Mouse (Mus musculus) ES-Bruce4 (cell line): ENCODE results near the gene Aldh4a1. TPM values are rescaled to one million over a fixed set of nuclear protein-coding genes. Genes with fewer than 3 reads are reported as not detected.

Experiments
- H3K27ac ChIP-seq: 2 replicates; pipeline ENCODE4 v1.5.1; 2012; ENCODE audit warnings: low read length, inconsistent platforms; ENCODE audit not compliant: insufficient read depth
- H3K27me3 ChIP-seq: 2 replicates; pipeline ENCODE4 v1.6.1; 2012; ENCODE audit warnings: mild to moderate bottlenecking, low read length, inconsistent platforms; ENCODE audit not compliant: control insufficient read depth, poor library complexity, insufficient read depth, severe bottlenecking
- H3K36me3 ChIP-seq: 2 replicates; pipeline ENCODE4 v1.6.1; 2012; ENCODE audit warnings: inconsistent platforms, mild to moderate bottlenecking, low read length, moderate library complexity; ENCODE audit not compliant: control insufficient read depth, poor library complexity, insufficient read depth, severe bottlenecking
- H3K4me1 ChIP-seq: one replicate; pipeline ENCODE4 v1.8.1; 2011; ENCODE audit warnings: low read length; ENCODE audit not compliant: control insufficient read depth, insufficient read depth
- H3K4me3 ChIP-seq: 2 replicates; pipeline ENCODE4 v1.5.1; 2011; ENCODE audit warnings: low read depth, mild to moderate bottlenecking, low read length
- H3K9ac ChIP-seq: 2 replicates; pipeline ENCODE4 v1.6.1; 2012; ENCODE audit warnings: low read depth, mild to moderate bottlenecking, inconsistent platforms; ENCODE audit not compliant: poor library complexity, severe bottlenecking
- H3K9me3 ChIP-seq: replicated peaks from 2 replicates; pipeline ENCODE4 v1.6.1; 2012; ENCODE audit warnings: mild to moderate bottlenecking, low read length, inconsistent platforms; ENCODE audit not compliant: control insufficient read depth, poor library complexity, insufficient read depth, severe bottlenecking
- CTCF ChIP-seq: IDR thresholded peaks from one replicate; pipeline ENCODE4 v1.8.1; 2011; ENCODE audit warnings: low read depth, low read length
- EP300 ChIP-seq: IDR thresholded peaks from 2 replicates; pipeline ENCODE4 v1.6.1; 2011; ENCODE audit warnings: low read depth, low read length; ENCODE audit not compliant: insufficient read depth
- POLR2A ChIP-seq: IDR thresholded peaks from one replicate; pipeline ENCODE4 v1.8.1; 2011; ENCODE audit warnings: low read length; ENCODE audit not compliant: insufficient read depth
- polyA plus RNA-seq: library from polyadenylated mRNA; stranded (reverse); fragments of >200 nt; gene quantifications from 2 replicates; pipeline ENCODE4 v1.2.4, GENCODE M21; 2011; ENCODE audit warnings: low read depth; ENCODE audit not compliant: missing spikeins, insufficient read depth, insufficient read length

Aldh4a1 gene
- polyA plus RNA-seq, 1 experiment = 30.9 TPM

DNA sequence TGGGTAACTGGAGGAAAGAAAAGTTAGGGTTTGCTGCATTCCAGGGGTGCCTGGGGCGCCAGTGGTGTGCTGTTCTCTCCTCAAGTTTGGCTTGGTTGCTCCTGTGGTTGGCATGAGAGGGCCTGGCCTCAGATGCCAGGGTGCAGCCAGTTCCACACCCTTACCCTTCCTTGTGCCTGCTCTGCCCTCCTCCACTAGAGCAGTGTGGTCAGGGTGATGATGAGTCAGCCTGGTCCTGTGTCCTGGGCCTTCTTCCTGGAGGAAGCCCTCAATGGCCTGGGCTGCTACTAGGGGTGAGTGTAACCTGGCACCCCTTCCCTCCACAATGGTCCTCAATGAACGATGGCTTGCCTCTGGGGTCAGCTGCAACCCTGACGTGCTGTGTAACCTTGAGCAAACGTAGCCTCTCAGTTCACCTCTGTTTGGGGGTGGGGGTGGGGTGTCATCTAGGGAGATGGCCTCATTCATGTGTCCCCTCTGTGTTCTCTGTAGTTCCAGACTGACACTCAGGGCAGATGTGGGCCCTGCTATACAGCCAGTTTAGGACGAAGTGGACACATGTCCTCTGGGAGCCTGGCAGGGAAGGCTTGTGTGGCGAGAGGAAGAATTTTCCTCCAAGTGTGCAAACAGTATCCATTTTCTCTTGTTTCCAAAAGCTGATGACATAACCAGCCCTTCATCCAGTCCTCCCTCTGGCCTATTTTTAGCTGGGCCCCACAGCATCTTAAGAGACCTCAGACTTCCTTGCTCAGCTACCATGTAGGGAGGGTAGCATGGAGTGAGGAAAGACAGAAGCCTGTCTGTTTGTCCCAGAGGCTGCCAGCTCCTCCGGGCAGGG lies 20.9 kb upstream of the Aldh4a1 start:
- Histone ChIP-seq H3K4me1 (peaks cover 10% of the 10 kb centered on the region), H3K9me3 (no peaks in the 10 kb centered on the region), H3K36me3 (no peaks in the 10 kb centered on the region), H3K27ac (0 out of 2 replicates have a peak overlapping the region, but pooled peaks have one; percentile 7), H3K9ac (no peak overlapping the region), H3K4me3 (no peak overlapping the region), H3K27me3 (no peaks in the 10 kb centered on the region)
- TF ChIP-seq CTCF (no peak), EP300 (no peak), POLR2A (no peak)

DNA sequence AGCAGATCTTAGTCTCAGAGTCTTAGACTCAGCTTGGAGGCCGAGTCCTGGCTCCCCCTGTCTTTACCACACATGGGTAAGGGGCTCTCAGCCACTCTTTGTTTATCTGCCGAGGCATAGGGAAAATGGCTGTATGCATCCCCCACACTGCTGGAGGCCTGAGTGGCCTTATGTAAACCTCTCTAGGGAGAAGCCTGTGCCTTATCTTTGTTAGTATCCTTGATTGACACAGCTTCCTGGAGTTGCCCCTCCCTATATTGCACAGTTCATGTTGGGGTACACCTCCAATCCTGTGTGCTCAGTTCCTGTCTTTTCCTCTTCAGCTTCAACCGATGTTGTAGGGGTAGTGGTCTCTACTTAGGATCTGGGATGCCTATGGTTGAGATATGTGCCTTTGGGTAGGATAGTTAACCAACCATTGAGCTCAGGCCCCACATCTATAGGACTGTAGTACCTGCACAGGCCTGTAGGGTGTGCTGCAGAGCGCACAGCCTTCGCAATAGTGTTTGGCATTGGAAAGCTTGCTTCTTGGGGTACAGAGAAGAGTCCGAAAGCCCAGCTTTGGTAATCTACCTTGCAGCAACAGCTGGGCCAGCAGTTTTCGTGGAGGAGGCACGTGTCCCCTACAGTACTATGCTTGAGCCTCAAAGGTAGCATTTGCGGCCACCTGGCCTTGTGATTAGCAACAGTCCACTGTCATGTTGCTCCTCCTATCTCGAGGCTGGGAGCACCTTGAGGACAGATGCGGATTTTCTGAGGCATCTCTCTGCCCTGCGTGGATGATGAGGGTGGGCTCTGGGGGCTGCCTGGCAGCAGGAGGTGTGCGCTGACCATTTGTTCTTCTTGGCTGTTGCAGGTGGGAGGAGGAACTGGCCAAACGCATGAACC lies 20.1 kb upstream of the Aldh4a1 start, which contains the start of gene Gm21969:
Gene Gm21969, plus strand, starts transcription at position 830 of the 888 bp plus-strand sequence.
- no peaks in the 10 kb centered on the region for H3K36me3 ChIP-seq
- peak; percentile 86 for TF ChIP-seq CTCF
- no peak for TF ChIP-seq EP300
- TF ChIP-seq POLR2A = no peak
- no peak within 1 kb of the TSS for H3K4me3 ChIP-seq
- H3K27me3 ChIP-seq = no peaks in the 10 kb centered on the region
- H3K4me1 ChIP-seq = peaks cover 8% of the 10 kb centered on the region
- H3K9ac ChIP-seq = no peak within 1 kb of the TSS
- H3K9me3 ChIP-seq = no peaks in the 10 kb centered on the region
- peak within 1 kb of the TSS; percentile 8; the same call in 1 of the 2 replicates for H3K27ac ChIP-seq

DNA sequence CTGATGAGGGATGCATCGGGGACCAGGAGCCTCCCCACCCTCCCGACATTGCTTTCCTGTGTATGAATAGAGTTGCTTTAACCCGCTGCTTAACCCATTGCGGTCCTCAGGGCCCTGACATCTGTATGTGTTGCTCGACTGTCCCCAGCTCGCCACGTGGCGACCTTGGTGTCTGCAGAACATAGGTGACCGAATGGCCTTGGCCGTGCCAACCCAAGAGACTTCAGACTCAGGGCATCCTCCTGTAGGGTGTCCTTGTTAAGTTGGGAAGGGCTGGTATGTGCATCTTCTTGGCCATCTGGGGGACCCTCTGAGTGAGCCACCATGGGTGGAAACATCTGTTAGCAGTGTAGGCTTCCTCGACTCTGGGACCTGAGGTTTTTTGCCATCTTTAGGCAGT lies 17.4 kb upstream of the Aldh4a1 start:
- no peak overlapping the region for H3K27ac ChIP-seq
- H3K36me3 ChIP-seq = no peaks in the 10 kb centered on the region
- no peak overlapping the region for H3K4me3 ChIP-seq
- H3K9ac ChIP-seq = no peak overlapping the region
- H3K9me3 ChIP-seq = no peaks in the 10 kb centered on the region
- TF ChIP-seq CTCF (no peak), POLR2A (no peak), EP300 (no peak)
- no peaks in the 10 kb centered on the region for H3K27me3 ChIP-seq
- peaks cover 9% of the 10 kb centered on the region for H3K4me1 ChIP-seq

DNA sequence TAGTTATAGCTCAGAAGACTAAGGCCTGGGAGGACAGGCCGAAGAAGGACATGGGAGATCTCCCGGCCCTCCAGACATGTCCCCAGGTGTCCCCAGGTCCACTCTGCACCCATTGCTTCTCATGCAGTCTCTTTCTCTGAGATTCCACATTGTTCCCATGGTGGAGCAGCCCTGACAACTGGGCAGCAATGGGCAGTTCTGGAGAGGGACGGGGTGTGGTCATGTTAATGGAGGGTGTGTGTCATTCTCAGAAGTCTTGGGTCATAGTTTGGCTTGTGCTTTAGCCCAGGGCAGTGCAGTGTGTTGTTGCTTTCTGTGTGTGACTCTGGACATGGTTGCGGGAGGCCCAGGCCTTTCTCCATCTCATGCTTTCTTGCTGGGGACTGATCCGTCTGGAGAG lies 15.9 kb upstream of the Aldh4a1 start:
- H3K36me3 ChIP-seq = no peaks in the 10 kb centered on the region
- H3K4me3 ChIP-seq = no peak overlapping the region
- no peaks in the 10 kb centered on the region for H3K9me3 ChIP-seq
- peaks cover 5% of the 10 kb centered on the region for H3K4me1 ChIP-seq
- no peaks in the 10 kb centered on the region for H3K27me3 ChIP-seq
- TF ChIP-seq EP300 (no peak), CTCF (no peak), POLR2A (no peak)
- H3K9ac ChIP-seq = no peak overlapping the region
- H3K27ac ChIP-seq = no peak overlapping the region

- Histone ChIP-seq H3K36me3 (no peaks in the 10 kb centered on the region), H3K27me3 (no peaks in the 10 kb centered on the region), H3K9me3 (no peaks in the 10 kb centered on the region), H3K27ac (no peak overlapping the region), H3K9ac (no peak overlapping the region), H3K4me3 (no peak overlapping the region), H3K4me1 (peaks cover 3% of the 10 kb centered on the region)
- TF ChIP-seq EP300 (no peak), CTCF (no peak), POLR2A (no peak)
Measured at GRCm38 (mm10) chr4:139608975-139609374, 13.7 kb upstream of the Aldh4a1 start.
